Mouse (Mus musculus) ES-CJ7 (cell line): ENCODE results near the gene Pamr1.

ENCODE experiments used
- DNase-seq: peaks from one replicate; pipeline ENCODE4 v3.0.0; 2011; ENCODE audit warnings: low read depth, low spot score

Pamr1 gene

DNA sequence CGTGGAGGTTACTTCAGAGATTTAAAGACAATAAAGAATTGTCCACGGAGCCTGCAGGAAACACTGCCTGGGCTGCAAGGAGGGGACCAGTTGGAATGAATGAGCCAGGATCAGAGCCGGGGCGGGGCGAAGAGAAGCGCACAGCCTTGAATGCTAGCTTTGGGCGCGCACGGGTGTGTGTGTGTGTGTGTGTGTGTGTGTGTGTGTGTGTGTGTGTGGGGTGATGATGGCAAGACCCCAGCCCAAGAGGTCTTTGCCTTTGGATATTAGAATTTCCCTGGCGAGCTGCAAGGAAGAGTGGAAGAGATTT is 109.7 kb downstream of the Pamr1 start:
- DNase-seq, result peak; percentile 10

DNA sequence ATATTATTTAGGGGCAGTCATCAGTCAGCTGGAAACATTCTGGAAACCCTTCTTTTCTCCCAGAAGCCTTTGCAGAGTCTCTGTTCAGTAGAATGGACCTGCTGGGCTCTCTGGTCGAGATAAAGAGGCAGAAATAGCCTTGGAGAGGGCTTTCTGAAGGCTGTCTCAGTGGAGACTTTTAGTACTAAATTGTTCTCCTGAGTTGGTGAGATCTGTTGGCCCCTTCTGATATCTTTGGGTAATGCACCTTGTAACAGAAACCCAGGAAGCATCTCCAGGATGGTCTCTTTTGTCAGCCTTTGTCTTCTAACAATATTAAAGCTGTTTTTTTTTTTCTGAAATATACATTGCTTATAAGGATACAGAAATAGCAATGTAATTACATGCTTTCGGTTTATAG is 111.2 kb downstream of the Pamr1 start:
- DNase-seq, result no peak

DNA sequence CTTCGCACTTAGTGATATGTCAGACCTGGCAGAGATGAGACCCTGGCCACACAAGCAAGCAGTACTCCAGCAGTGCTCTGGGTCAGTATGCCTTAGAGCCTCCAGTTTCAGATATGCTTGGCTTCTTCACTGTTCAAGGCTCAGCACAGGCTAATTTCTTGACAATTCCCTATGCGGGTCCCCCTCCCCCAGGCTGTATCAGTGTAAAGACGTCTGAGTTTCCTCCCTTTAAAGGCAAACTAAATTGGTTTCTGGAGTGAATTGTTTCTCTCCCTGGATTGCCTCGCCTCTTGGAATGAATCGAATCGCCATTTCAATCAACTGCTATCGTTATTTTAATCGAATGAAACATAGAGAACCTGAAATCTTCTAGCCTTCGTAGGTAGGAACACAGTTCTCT is 113.1 kb downstream of the Pamr1 start:
- DNase-seq, result no peak

DNA sequence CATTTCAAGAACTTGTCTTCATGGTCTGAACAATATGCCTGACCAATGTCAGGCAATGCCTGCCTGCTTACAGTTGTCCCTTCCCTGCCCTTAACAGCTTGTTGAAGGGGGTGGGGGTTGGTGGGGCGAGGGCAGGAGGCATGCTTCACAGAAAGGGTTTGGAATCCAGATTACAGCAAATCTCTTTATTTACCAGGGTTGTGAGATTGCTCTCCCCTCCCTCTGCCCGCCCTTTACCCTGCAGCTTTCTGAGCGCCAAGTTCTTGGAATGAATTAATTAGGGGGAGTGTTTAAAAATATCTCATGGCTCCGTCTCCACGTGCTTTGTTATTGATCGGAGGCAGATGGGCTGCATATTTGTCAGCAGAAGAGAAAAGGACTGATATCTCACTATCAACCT is 113.5 kb downstream of the Pamr1 start:
- DNase-seq, result no peak

DNA sequence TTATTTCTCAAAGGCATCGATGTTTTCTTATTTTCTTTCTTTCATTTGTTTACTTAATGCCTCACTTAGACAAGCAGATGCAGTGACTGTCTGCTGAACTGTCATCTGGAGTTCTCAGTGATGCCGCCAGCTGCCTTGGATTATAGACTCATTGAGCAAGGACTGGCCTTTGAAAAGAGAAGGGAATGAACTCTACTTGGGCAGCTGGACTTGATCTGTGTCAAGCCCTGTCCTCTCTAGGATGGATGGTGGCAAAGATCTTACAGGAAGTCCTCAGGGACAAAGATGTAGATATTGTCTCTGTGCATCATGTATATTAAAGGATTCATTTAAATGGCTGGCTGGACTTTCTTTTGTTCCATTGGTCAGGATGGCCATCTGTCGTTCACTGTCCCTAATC is 114.1 kb downstream of the Pamr1 start:
- DNase-seq, result no peak

DNA sequence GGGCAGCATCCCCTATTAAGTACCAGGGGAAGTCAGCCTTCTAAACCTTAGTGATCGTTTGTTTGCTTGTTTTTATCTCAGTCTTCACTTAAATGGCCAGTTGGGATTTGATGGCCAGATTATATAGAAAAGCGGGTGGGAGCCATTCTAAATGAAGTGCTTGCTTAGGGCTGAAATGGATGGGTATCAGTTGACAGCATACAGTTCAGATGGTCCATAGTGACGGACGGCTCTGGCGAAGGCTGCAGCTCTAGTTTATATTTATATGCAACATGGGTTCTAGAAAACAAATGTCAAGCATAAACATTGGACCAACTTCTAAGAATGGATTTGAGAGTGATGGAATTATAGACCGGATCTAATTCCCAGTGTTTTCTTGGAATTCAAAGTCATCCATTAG is 118.2 kb downstream of the Pamr1 start:
- no peak for DNase-seq

DNA sequence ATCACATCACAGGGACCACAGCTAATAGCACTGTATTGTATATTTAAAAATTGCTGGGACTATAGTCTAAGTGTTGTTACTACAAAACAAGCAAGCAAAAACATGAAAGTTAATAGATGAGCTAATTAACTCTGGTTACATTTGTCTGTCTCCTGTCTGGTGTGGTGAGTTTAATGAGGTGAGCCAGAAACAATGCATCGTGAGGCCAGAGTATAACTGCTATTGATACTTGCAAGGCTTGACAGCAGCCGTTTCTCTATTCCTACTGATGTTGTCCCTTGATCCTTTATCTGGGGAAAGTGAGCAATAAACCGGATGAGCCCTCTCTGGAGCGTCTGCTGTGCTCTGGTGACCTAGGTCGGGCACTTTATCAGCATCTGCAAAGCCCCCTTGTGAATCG is 119.8 kb downstream of the Pamr1 start:
- DNase-seq, result no peak

DNA sequence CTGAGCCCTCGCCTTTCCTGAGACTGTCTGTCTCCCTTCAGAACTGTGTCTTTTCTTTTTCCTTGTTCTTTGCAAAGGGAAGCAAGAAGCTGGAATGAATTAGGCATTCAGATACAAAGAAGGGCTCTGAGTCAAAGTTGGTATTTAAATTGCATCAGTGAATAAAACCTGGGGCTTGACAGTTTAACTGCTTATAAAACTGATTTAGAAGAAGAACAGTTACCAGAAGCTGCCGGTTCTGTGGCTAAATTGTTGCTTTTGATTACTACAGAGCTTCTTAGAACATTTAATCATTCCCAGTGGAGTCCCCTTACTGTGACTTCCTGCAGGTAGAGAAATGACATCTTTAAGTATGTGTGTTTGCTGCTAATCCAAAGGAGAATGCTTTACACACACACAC is 124.8 kb downstream of the Pamr1 start:
- DNase-seq, result no peak

DNA sequence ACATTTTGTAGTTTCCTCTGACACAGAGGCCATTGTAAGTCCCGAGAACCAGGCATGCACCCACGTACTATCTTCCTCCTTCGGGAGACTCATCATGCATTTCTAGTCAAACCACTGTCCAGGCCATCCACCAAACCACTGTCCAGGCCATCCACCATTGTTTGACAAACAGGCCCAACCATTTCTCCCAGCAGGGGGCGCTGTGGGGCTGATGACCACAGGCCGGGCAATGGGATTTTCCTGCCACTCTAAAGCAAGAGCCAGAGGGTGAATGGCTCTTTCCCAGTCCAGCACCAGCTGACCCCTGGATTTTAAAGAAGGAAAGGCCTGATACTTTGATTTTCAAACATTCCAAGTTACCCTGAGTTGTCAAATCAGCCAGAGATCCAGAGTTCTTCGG is 125.5 kb downstream of the Pamr1 start:
- DNase-seq, result peak; percentile 12

DNA sequence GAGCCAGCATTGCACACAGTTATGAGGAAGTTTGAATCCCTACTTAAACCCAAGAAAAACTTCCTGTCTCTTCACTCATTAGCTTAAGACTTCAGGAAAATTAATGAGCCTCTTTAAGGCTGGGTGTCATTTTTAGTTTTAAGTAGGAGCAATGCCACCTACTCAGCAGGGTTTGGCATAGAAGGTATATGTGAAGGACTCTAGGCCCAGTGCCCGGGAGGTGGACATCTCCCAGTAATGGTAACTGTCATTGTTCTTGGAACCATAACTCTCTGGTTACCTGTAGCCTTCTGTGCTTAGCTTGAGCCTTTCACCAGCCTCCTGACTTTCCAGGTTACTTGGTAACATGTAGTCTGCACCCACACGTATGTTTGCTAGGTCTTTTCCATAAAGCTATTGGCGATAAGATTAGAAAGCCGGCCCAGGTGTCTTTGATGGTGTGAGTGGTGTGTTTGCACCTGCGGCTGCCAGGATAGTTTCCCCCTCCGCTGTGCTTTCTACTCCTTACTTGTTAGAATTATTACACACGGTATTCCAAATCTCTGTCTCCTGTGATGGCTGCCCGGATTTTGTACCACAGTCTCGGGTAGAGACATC is 127.0 kb downstream of the Pamr1 start:
- DNase-seq, result no peak

DNA sequence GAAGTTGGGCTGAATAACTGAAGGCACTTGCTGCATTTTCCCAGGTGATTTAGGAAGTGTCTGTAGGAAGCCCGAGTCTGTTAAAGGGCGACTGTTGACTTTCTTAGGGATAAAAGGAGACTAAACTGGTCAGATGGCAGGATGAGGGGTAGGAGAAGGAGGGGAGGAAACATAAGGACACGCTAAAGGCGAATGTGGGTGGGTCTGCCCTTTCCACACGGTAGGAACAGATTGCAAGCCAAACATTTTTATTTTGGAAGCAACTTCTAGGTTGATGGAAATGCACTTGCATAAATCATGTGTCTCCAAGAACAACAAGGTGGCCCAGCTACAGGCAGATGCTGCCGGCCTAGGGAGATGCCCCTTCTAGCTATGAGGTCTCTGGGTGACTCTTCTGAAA is 127.6 kb downstream of the Pamr1 start:
- no peak for DNase-seq

DNA sequence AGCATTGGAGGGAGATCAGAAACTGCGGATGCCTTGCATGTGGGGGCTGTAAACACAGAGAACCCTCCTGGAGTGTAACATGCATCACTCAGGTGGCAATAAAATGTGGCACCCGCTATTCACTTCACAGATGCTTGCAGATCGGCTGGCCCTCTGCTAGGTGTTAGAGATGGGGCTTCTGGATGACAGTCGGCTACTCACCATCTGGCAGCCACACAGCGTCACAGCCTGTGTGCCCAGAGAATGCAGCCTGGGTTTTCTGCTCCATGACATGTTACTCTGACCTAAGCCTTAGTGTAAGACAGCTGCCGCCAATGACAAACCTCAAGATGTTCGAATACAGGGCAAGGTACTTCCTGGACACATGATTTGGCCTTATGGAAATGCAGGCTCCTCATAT is 131.5 kb downstream of the Pamr1 start:
- DNase-seq, result no peak

DNA sequence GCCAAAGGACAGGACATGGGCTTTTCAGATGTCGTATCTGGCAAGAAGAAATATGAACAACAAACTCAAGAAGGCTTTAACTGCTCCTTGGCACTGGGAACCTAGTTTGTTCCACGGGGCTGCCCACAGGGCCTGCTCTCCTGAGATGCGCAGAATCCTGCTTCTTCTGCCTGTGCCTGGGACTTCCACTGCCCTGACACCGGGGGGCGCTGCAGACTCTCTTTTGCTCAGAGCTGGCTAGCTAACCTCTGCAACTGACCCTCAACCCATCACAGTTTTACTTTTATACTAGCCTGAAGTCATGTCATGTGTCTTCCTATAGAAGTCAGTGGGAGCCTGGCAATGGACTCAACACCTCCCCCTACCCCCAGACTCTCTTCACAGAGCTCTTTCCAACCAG is 132.4 kb downstream of the Pamr1 start:
- DNase-seq, result no peak

DNA sequence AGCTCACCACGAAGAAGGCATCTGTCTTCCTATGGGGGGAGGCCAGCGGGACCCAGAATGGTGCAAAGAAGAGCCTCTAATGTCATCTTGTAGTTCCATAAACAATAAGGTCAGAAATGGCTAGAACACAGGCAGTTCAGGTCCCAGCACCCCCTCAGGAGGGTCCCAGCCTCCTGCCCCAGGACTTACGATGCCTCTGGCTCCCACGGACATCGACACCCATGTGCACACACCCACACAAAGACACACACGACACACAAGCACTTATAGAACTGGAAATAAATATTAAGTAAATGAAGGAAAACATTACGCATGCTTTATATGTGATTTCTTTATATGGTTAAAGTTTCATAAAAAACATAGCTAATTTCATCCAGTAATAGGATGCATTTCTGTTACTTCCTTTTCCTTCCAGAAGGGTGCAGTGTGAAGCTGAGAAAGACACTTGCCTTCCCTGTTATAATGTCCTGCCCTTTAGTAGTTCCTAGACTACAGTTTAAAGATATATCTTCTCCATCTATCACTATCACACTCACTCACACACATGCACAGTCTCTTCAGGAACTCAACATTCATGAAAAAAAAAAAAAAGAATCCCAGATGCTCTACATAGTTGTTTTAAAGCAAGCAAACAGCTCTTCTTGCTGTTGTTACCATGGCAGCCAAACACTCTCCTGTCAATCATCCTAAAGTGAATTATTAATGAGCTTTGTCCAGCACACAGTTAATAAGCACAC is 135.7 kb downstream of the Pamr1 start:
- no peak for DNase-seq

DNA sequence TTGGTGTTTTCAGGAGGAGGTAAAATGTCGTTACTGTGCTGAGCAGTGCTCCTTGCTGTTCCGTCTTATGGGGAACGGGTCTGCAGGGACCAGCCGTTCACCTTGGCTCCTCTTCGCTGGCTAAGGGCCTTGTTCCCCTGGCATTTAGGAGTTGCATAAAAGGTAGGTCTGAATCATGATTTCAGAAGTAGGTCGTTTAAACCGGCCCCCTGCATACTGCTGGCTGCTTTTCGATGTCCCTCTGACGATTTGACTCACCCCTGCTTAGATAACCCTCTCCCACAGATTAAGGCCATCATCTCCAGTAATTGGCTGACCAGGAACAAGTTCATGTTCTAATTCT is 136.3 kb downstream of the Pamr1 start:
- no peak for DNase-seq
